Mouse (Mus musculus): ENCODE measurements around the gene Zfp949. TPM values are rescaled to one million over a fixed set of nuclear protein-coding genes. Genes with fewer than 3 reads are reported as not detected.
A peak's percentile ranks its signal among the peaks of the same experiment; 100 is the strongest.
"Not testable (repeated sequence)": the region's sequence is repeated elsewhere in the genome, so short reads cannot be mapped to it uniquely, and the experiment has no call there.

The Zfp949 gene
- polyA plus RNA-seq, 1 experiment from 2014 or later, result 14.3 TPM

DNA sequence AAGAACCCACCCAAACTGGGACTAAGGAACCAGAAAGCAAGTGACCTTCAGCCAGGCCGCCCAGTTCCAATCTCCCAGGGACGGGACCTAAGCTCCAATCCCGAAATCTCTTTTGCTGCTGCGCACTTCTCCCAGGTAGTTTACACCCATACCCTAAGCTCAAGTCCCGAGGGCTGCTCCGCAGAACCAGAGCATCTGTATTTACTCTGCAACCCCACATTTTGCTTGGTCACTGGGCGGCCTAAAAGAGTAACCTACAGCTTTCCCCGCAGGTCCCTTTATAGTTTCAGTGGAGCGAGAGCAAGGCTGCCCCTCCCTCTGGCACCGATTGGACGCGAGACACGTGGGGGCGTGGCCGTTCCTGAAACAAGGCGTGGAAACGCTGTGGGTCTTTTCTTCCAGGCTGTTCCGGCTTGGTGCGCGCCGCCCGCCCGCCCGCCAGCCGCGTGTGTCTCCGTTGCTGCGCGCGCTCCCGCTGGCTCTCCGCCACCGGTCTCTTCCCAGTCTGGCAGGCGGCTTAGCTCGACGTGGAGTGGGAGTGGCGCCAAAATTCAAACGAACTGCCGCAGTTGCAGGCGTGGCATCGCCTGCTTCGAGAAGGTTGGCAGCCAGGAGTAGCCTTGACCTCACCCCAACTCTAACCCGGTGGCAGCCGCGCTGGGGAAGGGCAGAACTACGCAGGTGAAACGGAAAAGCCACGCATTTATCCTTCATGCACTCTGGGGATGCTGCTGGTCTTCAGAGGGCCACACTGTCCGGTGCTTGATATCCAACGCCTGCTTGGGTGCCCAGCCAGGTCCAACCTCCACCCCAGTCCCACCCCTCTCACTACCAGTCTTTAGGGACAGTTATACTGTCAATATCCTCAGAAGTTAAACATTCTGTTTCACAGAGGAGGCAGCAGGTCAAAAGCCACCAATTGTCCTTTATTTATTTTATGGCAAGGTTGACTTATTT, 51.7 kb downstream of the Zfp949 start:
- H3K9ac ChIP-seq (replicated peaks), result 0 out of 2 replicates have a peak overlapping the region, but pooled peaks have one; percentile 31
- H3K4me1 ChIP-seq (replicated peaks); H3K27me3 ChIP-seq; H3K36me3 ChIP-seq; H3K27ac ChIP-seq; H3K9me3 ChIP-seq: not testable (repeated sequence)
- peak overlapping the region; percentile 55 for H3K4me2 ChIP-seq
- peak overlapping the region; percentile 38 for H3K4me3 ChIP-seq (replicated peaks)
- WGBS, result 1% methylated on average over 47 of the region's 50 CpGs
- ATAC-seq (ENCODE audit: insufficient number of reproducible peaks, insufficient read depth, low FRiP score, low TSS enrichment, low read depth), result peak; percentile 99

Other genes with a start within 250 kb of the Zfp949 start
- 6.5 and 6.8 TPM in 2 replicates for gene Nt5e, start 220.8 kb upstream of the Zfp949 start, polyA plus RNA-seq (2016; fragmentation: Nextera tagmentation; extraction: Ambion mirVana)
- 23.2 and 24.9 TPM in 2 replicates for gene Snx14, start 109.1 kb upstream of the Zfp949 start, polyA plus RNA-seq (2016; fragmentation: Nextera tagmentation; extraction: Ambion mirVana)
- 0.93 and 1.7 TPM in 2 replicates for gene Gm20537, start 91.4 kb upstream of the Zfp949 start, polyA plus RNA-seq (2016; fragmentation: Nextera tagmentation; extraction: Ambion mirVana)
- gene Syncrip, start 65.4 kb upstream of the Zfp949 start, polyA plus RNA-seq (2016; fragmentation: Nextera tagmentation; extraction: Ambion mirVana), result 124 and 132 TPM in 2 replicates
- gene Trim43a, start 32.9 kb downstream of the Zfp949 start, polyA plus RNA-seq (2016; fragmentation: Nextera tagmentation; extraction: Ambion mirVana), result 0.20 TPM in 1 of 2 replicates, not detected in the other
- gene Mthfsl, start 172.3 kb downstream of the Zfp949 start, polyA plus RNA-seq (2016; fragmentation: Nextera tagmentation; extraction: Ambion mirVana), result 36.6 and 42.9 TPM in 2 replicates
- 0.28 and 0.44 TPM in 2 replicates for gene Bcl2a1d, start 183.9 kb downstream of the Zfp949 start, polyA plus RNA-seq (2016; fragmentation: Nextera tagmentation; extraction: Ambion mirVana)